In genomic region chr3:102661296-102661695, GRCm38 (mm10) we compare ENCODE assay signal across 28 mouse cellular contexts.
"Had no signal": no experiment of that assay in that cellular context is flagged by ENCODE, and none has a peak within 500 bp of the region (broad histone marks: within the 10 kb centered on the region; RNA-seq: fewer than 3 reads in every experiment).

No protein-coding gene starts in this region.

- H3K27ac ChIP-seq: limb, embryonic 10.5 days; limb, embryonic 12.5 days; limb, embryonic 13.5 days; limb, embryonic 15.5 days; liver, embryonic 12.5 days; liver, embryonic 13.5 days; liver, embryonic 14.5 days; liver, embryonic 15.5 days; lung, embryonic 15.5 days; macrophage; midbrain, embryonic 10.5 days; midbrain, embryonic 12.5 days; midbrain, embryonic 13.5 days; midbrain, embryonic 15.5 days; neural tube, embryonic 12.5 days had no signal

- H3K9me3 ChIP-seq: limb, embryonic 10.5 days; limb, embryonic 12.5 days; limb, embryonic 13.5 days; limb, embryonic 15.5 days; liver, embryonic 12.5 days; liver, embryonic 13.5 days; liver, embryonic 15.5 days; lung, embryonic 15.5 days; midbrain, embryonic 10.5 days; midbrain, embryonic 12.5 days; midbrain, embryonic 13.5 days; midbrain, embryonic 15.5 days; neural tube, embryonic 12.5 days had no signal

- H3K4me1 ChIP-seq: liver, embryonic 12.5 days; liver, embryonic 13.5 days; liver, embryonic 15.5 days; lung, embryonic 15.5 days; megakaryocyte, embryonic 14.5 days; midbrain, embryonic 10.5 days; midbrain, embryonic 12.5 days; midbrain, embryonic 13.5 days; midbrain, embryonic 15.5 days; neural tube, embryonic 12.5 days had no signal

- H3K36me3 ChIP-seq: limb, embryonic 10.5 days; limb, embryonic 12.5 days; limb, embryonic 13.5 days; limb, embryonic 15.5 days; liver, embryonic 12.5 days; liver, embryonic 13.5 days; liver, embryonic 15.5 days; lung, embryonic 15.5 days; midbrain, embryonic 10.5 days; midbrain, embryonic 12.5 days; midbrain, embryonic 13.5 days; midbrain, embryonic 15.5 days; neural tube, embryonic 12.5 days had no signal

- H3K4me3 ChIP-seq: limb, embryonic 10.5 days; limb, embryonic 12.5 days; limb, embryonic 13.5 days; limb, embryonic 15.5 days; liver, embryonic 12.5 days; liver, embryonic 13.5 days; liver, embryonic 15.5 days; lung, embryonic 15.5 days; megakaryocyte, embryonic 14.5 days; midbrain, embryonic 10.5 days; midbrain, embryonic 12.5 days; midbrain, embryonic 13.5 days; midbrain, embryonic 15.5 days; myocyte; neural tube, embryonic 12.5 days had no signal

- DNase-seq: left cerebral cortex, postnatal 4 days; liver; liver, embryonic 13.5 days; liver, postnatal 0 days; lung, adult 18-20 months; lung, adult 2 months; lung, embryonic 14.5 days; lung, postnatal 10 days; lung, postnatal 14 days; lung, postnatal 36 days; lung, postnatal 4 days; midbrain, embryonic 14.5 days had no signal

- H3K27me3 ChIP-seq: limb, embryonic 12.5 days; limb, embryonic 13.5 days; limb, embryonic 15.5 days; liver, embryonic 13.5 days; liver, embryonic 15.5 days; lung, embryonic 15.5 days; megakaryocyte, embryonic 14.5 days; midbrain, embryonic 12.5 days; midbrain, embryonic 13.5 days; midbrain, embryonic 15.5 days; neural tube, embryonic 12.5 days had no signal
